Mouse (Mus musculus) hindbrain, postnatal 0 days (tissue): ENCODE results near the gene Abhd14a. TPM values are rescaled to one million over a fixed set of nuclear protein-coding genes. Genes with fewer than 3 reads are reported as not detected.
A peak's percentile ranks its signal among the peaks of the same experiment; 100 is the strongest.

Source experiments
- ATAC-seq: fragments of 200-750 bp; cut with Nextera tagmentation; 2 replicates; pipeline ENCODE4 v1.8.0; 2017; ENCODE audit warnings: mild to moderate bottlenecking, moderate TSS enrichment, moderate library complexity
- DNase-seq: peaks from one replicate; pipeline ENCODE4 v3.0.0-alpha.2; 2015; ENCODE audit warnings: low spot score
- H3K27ac ChIP-seq: fragments of 300-500 bp; sonication (generic); 2 replicates; pipeline ENCODE4 v1.5.1; 2014; ENCODE audit warnings: mild to moderate bottlenecking
- H3K27me3 ChIP-seq: fragments of 300-500 bp; sonication (generic); 2 replicates; pipeline ENCODE4 v1.6.1; 2014; ENCODE audit warnings: low read length, mixed read lengths; ENCODE audit not compliant: insufficient read depth
- H3K36me3 ChIP-seq: fragments of 300-500 bp; sonication (generic); 2 replicates; pipeline ENCODE4 v1.6.1; 2014; ENCODE audit warnings: low read length, mixed read lengths; ENCODE audit not compliant: insufficient read depth
- H3K4me1 ChIP-seq: fragments of 300-500 bp; sonication (generic); 2 replicates; pipeline ENCODE4 v1.6.1; 2014; ENCODE audit warnings: antibody characterized with exemption, low read length, mixed read lengths; ENCODE audit not compliant: insufficient read depth
- H3K4me2 ChIP-seq: fragments of 300-500 bp; sonication (generic); 2 replicates; pipeline ENCODE4 v1.6.1; 2014; ENCODE audit warnings: low read depth, mild to moderate bottlenecking, low read length, moderate library complexity, mixed read lengths
- H3K4me3 ChIP-seq: fragments of 300-500 bp; sonication (generic); 2 replicates; pipeline ENCODE4 v1.5.1; 2014; ENCODE audit warnings: low read length
- H3K9ac ChIP-seq: fragments of 300-500 bp; sonication (generic); replicated peaks from 2 replicates; pipeline ENCODE4 v1.6.1; 2014; ENCODE audit warnings: mild to moderate bottlenecking, low read length, moderate library complexity, mixed read lengths
- H3K9me3 ChIP-seq: fragments of 300-500 bp; sonication (generic); 2 replicates; pipeline ENCODE4 v1.6.1; 2016; ENCODE audit warnings: low read length, mixed read lengths
- CTCF ChIP-seq: IDR thresholded peaks from 2 replicates; pipeline ENCODE4 v1.5.1; 2016; ENCODE audit warnings: antibody characterized with exemption, control low read depth, low read depth
- WGBS: fragments of 180-500 bp; shearing (Covaris S2); extraction: QIAGEN DNeasy Blood & Tissue Kit; methylation state at CpG from one replicate; pipeline ENCODE4 v1.1.7; 2014; 5-methylcytosine and 5-hydroxymethylcytosine counted together
- polyA plus RNA-seq: library from polyadenylated mRNA; unstranded; fragments of >200 nt; fragmentation: Nextera tagmentation; extraction: Ambion mirVana; gene quantifications from 2 replicates; pipeline ENCODE4 v1.2.1, GENCODE M21; 2015
- total RNA-seq: library from RNA; depleted of rRNA; stranded (reverse); fragments of >200 nt; gene quantifications from 2 replicates; pipeline ENCODE4 v1.2.3, GENCODE M21; 2014

The Abhd14a gene
- total and polyA plus RNA-seq, 2 experiments from 2014 or later = 62.1 to 66.8 TPM

DNA sequence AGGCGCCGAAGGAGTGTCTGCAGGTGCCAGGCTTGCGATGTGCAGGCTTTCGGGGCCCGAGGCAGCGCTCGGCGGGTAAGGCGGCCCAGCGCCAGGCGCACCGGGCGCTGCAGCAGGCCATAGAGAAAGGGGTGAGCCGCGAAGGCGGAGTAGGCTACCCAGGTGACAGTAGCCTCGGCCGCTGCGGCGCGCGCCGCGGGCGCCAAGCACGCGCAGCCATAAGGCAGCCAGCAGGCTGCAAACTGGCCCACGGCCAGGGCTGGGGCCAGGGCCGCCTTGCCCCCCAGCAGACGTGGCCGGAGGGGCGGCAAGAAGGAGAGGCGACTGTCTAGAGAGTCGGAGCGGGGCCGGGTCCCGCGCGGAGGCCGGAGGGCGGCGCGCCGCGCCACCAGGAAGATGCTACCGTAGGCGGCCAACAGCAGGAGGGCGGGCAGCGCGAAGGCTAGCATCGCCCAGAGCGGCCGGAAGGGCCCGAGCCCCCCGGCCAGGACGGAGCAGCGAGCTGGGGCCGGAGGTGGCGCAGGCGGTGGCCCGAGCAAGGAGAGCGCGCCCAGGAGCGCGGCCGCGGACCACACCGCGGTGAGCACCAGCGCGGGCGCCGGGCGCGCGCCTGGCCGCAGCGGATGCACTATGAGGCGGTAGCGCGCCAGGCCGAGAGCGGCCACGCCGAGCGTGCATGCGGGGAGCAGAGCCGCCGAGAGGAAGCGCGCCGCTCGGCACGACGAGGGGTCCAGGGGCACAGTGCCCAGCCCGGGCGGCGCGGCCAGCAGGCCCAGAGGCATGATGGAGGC lies 17.5 kb upstream of the Abhd14a start:
- H3K9ac ChIP-seq = peak overlapping the region; percentile 84
- H3K4me2 ChIP-seq = peak overlapping the region; percentile 94
- peak overlapping the region; percentile 50 for H3K4me3 ChIP-seq
- TF ChIP-seq CTCF = no peak
- H3K36me3 ChIP-seq = peaks cover 9% of the 10 kb centered on the region
- under 1% methylated on average over 95 of the region's 99 CpGs for WGBS
- peaks cover 16% of the 10 kb centered on the region; the same call in 1 of the 2 replicates for H3K4me1 ChIP-seq
- H3K9me3 ChIP-seq = no peaks in the 10 kb centered on the region
- DNase-seq = peak; percentile 95
- peak overlapping the region; percentile 93 for H3K27ac ChIP-seq
- no peaks in the 10 kb centered on the region for H3K27me3 ChIP-seq
- ATAC-seq = peak; percentile 86

DNA sequence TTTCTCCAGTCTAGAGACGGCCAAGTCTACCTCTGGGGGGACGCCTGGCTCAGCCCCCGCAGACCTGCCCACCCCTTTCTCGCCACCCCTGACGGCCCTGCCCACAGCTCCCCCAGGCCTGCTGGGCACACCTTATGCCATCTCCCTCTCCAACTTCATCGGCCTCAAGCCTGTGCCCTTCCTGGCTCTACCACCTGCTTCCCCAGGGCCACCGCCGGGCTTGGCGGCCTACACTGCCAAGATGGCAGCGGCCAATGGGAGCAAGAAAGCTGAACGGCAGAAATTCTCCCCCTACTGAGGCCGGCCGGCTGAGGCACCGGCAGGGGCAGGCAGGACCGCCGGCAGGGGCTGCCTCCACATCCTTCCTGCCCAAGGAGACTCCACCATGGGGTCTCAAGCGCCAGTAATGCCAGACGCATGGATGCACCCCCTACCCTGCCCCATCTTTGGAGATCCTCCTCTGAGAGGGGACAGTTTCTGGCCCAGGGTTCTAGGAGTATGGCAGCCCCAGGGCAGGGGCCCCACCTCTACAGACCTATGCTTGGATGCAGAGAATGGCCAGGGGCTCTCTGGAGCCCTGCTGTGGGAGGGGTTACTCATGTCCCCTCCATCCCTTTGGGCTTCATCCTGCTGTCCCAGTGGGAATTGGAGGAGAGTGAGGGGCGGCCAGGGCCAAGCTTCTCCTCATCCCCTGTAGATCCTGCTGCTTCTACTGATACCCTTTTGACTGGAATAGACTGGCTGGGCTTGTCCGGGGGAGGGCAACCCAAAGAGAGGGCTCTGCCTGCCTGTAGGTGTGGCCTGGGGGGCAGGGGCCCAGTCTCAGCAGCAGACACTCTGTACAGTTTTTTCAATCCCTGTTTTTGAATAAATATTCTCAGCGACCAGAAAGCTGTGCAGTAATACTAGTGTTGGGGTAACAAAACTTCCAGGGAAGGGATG lies 15.9 kb upstream of the Abhd14a start:
- peaks cover 10% of the 10 kb centered on the region for H3K36me3 ChIP-seq
- H3K27me3 ChIP-seq = no peaks in the 10 kb centered on the region
- H3K4me2 ChIP-seq = no peak overlapping the region
- TF ChIP-seq CTCF = no peak
- H3K4me3 ChIP-seq = no peak overlapping the region
- ATAC-seq (no peak), DNase-seq (peak; percentile 40)
- no peaks in the 10 kb centered on the region for H3K9me3 ChIP-seq
- H3K27ac ChIP-seq = peak overlapping the region; percentile 93; the same call in 1 of the 2 replicates
- 62% methylated on average over 21 of the region's 21 CpGs for WGBS
- peaks cover 17% of the 10 kb centered on the region for H3K4me1 ChIP-seq
- H3K9ac ChIP-seq = no peak overlapping the region

DNA sequence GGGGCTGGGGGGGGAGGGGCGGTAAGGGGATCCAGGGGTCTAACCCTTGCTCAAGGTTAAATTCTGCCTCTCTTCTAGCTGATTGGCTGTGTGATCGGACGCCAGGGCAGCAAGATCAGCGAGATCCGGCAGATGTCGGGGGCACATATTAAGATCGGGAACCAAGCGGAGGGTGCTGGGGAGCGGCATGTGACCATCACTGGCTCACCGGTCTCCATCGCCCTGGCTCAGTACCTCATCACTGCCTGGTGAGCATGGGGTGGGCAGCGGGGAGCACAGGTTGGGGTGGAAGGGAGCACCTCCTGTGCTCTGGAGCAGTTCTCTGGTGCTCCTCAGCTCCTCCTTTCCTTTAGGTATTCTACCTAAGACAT lies 14.9 kb upstream of the Abhd14a start:
- no peak for TF ChIP-seq CTCF
- H3K9ac ChIP-seq = no peak overlapping the region
- H3K27ac ChIP-seq = no peak overlapping the region
- H3K9me3 ChIP-seq = no peaks in the 10 kb centered on the region
- WGBS = 85% methylated on average over 12 of the region's 12 CpGs
- peaks cover 26% of the 10 kb centered on the region for H3K4me1 ChIP-seq
- H3K27me3 ChIP-seq = no peaks in the 10 kb centered on the region
- peaks cover 10% of the 10 kb centered on the region for H3K36me3 ChIP-seq
- no peak overlapping the region for H3K4me3 ChIP-seq
- H3K4me2 ChIP-seq = no peak overlapping the region
- no peak for ATAC-seq
- no peak for DNase-seq

- Histone ChIP-seq H3K9me3 (no peaks in the 10 kb centered on the region), H3K9ac (no peak overlapping the region), H3K27ac (no peak overlapping the region), H3K4me1 (peaks cover 31% of the 10 kb centered on the region), H3K4me3 (no peak overlapping the region), H3K4me2 (no peak overlapping the region), H3K27me3 (no peaks in the 10 kb centered on the region), H3K36me3 (peaks cover 10% of the 10 kb centered on the region)
- no peak for TF ChIP-seq CTCF
- ATAC-seq (no peak), DNase-seq (no peak)
- 72% methylated on average over 16 of the region's 16 CpGs for WGBS
Observed at GRCm38 (mm10) chr9:106461641-106462429, 14.4 kb upstream of the Abhd14a start.

GRCm38 (mm10) chr9:106461026-106461415 lies 13.5 kb upstream of the Abhd14a start:
- Histone ChIP-seq H3K9ac (no peak overlapping the region), H3K4me3 (no peak overlapping the region), H3K4me2 (no peak overlapping the region), H3K4me1 (peaks cover 37% of the 10 kb centered on the region), H3K36me3 (peaks cover 10% of the 10 kb centered on the region), H3K27ac (no peak overlapping the region), H3K27me3 (no peaks in the 10 kb centered on the region), H3K9me3 (no peaks in the 10 kb centered on the region)
- no peak for TF ChIP-seq CTCF
- 92% methylated on average over 9 of the region's 9 CpGs for WGBS
- ATAC-seq = no peak
- DNase-seq = no peak

DNA sequence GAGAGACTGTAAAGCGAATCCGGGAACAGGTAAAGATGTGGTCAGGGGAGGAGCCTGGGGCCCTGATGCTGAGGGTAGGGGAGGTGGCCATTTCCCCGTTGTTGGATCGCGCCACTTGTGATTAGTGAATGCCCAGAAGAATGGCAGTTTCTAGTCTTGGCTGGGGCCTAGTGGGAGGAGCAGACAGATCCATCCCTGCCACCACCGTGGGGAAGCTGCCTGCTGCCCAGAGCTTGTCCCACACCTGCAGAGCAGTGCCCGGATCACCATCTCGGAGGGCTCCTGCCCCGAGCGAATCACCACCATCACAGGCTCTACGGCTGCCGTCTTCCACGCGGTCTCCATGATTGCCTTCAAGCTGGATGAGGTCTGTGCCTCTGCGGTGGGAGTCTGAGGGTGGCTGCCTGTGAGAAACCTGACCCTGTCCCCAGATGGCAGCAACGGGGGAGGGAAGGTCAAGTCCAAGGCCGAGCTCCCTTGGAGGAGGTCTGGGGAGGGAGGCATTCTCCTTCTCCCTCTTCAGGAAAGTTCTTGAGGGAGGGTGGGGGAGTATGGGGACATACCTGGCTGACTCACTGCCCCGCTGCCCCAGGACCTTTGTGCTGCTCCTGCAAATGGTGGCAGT lies 13.0 kb upstream of the Abhd14a start:
- Histone ChIP-seq H3K4me3 (no peak overlapping the region), H3K27ac (no peak overlapping the region), H3K4me1 (peaks cover 38% of the 10 kb centered on the region), H3K9me3 (no peaks in the 10 kb centered on the region), H3K36me3 (peaks cover 10% of the 10 kb centered on the region), H3K9ac (no peak overlapping the region; the same call in 1 of the 2 replicates), H3K27me3 (no peaks in the 10 kb centered on the region), H3K4me2 (no peak overlapping the region)
- no peak for ATAC-seq
- no peak for TF ChIP-seq CTCF
- DNase-seq = no peak
- WGBS = 65% methylated on average over 18 of the region's 18 CpGs
